Mouse (Mus musculus) neural tube, embryonic 12.5 days (tissue): ENCODE measurements at regions not wholly inside any gene's neighbourhood (a gene's known extent, or its start where the extent isn't known, plus 50 kb on each side); places are given as distances from the start of the nearest gene placed in this dataset.

Experiments used
- ATAC-seq: fragments of 200-750 bp; cut with Nextera tagmentation; 2 replicates; pipeline ENCODE4 v1.8.0; 2017; ENCODE audit warnings: low read depth, mild to moderate bottlenecking, moderate TSS enrichment, moderate library complexity; ENCODE audit not compliant: low FRiP score
- H3K27ac ChIP-seq: fragments of 300-500 bp; sonication (generic); 2 replicates; pipeline ENCODE4 v1.5.1; 2016
- H3K27me3 ChIP-seq: fragments of 300-500 bp; sonication (generic); replicated peaks from 2 replicates; pipeline ENCODE4 v1.6.1; 2016; ENCODE audit warnings: mild to moderate bottlenecking
- H3K36me3 ChIP-seq: fragments of 300-500 bp; sonication (generic); 2 replicates; pipeline ENCODE4 v1.6.1; 2016; ENCODE audit warnings: mild to moderate bottlenecking
- H3K4me1 ChIP-seq: fragments of 300-500 bp; sonication (generic); 2 replicates; pipeline ENCODE4 v1.6.1; 2016
- H3K4me2 ChIP-seq: fragments of 300-500 bp; sonication (generic); replicated peaks from 2 replicates; pipeline ENCODE4 v1.6.1; 2016; ENCODE audit warnings: mild to moderate bottlenecking
- H3K4me3 ChIP-seq: fragments of 300-500 bp; sonication (generic); 2 replicates; pipeline ENCODE4 v1.5.1; 2016
- H3K9ac ChIP-seq: fragments of 300-500 bp; sonication (generic); 2 replicates; pipeline ENCODE4 v1.6.1; 2016; ENCODE audit warnings: mild to moderate bottlenecking
- H3K9me3 ChIP-seq: fragments of 300-500 bp; sonication (generic); 2 replicates; pipeline ENCODE4 v1.6.1; 2016; ENCODE audit warnings: mild to moderate bottlenecking
- WGBS: fragments of 180-500 bp; shearing (Covaris S2); methylation state at CpG from one replicate; pipeline ENCODE4 v1.1.7; 2016; 5-methylcytosine and 5-hydroxymethylcytosine counted together

DNA sequence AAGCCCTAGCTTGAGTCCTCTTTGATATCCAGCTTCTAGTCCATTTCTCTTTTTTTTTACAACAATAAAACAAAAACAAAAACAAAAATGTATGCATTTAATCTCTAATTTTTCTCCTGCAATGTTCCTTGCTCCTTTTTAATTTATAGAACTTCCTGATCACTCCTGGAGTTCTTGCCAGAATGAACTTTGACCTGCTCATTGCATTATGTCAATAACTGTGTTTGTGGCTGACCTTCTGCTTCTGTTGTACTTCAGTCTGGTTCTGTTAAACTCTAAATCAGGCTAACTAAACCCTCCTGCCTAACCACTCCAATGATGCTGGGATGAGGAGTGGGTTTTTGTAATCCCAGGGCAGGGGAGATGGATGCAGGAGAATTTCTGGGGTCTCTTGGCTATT is 674.0 kb downstream of the Gsdmc2 start:
- no peaks in the 10 kb centered on the region for H3K4me1 ChIP-seq
- H3K9me3 ChIP-seq, result no peaks in the 10 kb centered on the region
- no peaks in the 10 kb centered on the region for H3K36me3 ChIP-seq
- H3K4me3 ChIP-seq, result no peak overlapping the region
- no peaks in the 10 kb centered on the region for H3K27me3 ChIP-seq
- H3K4me2 ChIP-seq, result no peak overlapping the region
- ATAC-seq, result no peak
- no peak overlapping the region for H3K9ac ChIP-seq
- no peak overlapping the region for H3K27ac ChIP-seq

DNA sequence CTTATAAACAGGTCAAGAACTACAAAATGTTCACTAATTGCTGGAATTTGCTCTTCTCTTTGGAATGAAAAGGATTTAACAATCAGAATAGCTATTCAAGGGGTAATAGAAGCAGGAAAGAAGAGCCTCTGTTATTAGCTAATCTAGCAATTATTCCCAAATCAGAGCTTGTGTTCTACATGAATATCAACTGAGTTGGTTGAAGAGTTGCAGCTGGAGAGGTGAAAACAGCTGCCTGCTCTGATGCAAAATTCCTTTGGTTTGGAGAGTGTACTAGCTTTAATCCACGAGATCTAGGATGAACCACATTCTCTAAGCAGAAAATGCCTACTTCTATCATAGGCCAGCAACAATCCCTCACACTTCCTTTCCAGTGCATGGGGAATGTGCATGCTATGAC is 674.8 kb downstream of the Gsdmc2 start:
- Histone ChIP-seq H3K27ac (no peak overlapping the region), H3K4me1 (no peaks in the 10 kb centered on the region), H3K9ac (no peak overlapping the region), H3K4me2 (no peak overlapping the region), H3K4me3 (no peak overlapping the region), H3K27me3 (no peaks in the 10 kb centered on the region), H3K36me3 (no peaks in the 10 kb centered on the region), H3K9me3 (no peaks in the 10 kb centered on the region)
- ATAC-seq, result no peak
- WGBS, result 64% methylated on average over 1 of the region's 1 CpGs

DNA sequence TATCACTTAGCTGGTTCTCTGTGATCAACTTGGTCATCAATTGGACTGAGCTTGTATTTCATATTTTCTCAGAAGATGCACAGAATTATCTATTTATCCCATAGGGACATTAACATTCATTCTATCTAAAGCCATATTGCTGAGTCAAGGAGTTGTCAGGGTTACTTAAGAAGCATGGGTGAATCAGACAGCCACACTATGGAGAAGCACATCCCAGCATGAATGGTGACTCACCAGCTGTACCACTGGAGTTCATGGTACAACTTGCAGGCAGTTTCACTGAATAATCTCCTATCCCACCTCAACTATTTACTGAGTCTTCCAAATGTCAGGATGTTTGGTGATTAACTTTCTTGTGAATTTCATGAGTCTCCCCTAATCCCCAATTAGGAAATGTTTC is 678.6 kb downstream of the Gsdmc2 start:
- H3K4me3 ChIP-seq, result no peak overlapping the region
- no peaks in the 10 kb centered on the region for H3K36me3 ChIP-seq
- H3K4me2 ChIP-seq, result no peak overlapping the region
- no peak overlapping the region for H3K27ac ChIP-seq
- ATAC-seq, result no peak
- H3K4me1 ChIP-seq, result no peaks in the 10 kb centered on the region
- no peak overlapping the region for H3K9ac ChIP-seq
- no peaks in the 10 kb centered on the region for H3K9me3 ChIP-seq
- no peaks in the 10 kb centered on the region for H3K27me3 ChIP-seq

DNA sequence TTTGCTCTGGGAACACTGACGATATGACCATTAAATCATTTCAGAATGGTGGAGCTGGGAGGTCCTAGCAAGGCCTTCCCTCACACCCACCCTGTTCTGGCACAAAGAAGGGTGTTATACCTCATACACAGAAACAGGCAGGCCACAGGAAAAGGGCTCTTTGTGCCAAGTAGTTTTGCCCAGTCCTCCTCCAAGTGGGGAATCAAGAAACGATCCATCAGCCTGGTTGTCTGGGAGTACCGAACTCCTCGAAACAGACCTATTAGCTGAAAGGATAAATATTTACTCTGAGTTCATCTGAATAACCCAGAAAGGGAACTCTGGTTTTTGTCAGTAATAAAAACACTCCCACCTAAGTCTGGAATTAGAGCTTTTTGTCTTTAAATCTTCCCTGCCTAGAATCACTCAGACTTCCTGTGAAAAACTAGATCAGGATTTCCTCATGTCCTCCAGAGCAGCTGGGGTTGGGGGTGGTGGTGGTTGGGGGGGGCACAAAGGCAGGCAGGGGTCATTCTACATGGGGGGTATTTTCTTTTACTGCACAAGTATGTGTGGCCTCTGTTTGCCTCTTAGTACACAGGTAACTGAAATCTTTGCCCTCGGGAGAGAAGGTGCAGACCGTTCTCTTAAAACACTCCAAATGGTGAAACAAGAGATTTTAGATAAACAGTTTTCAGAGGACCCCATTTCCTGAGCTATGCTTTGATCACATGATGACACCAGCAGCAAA is 681.3 kb downstream of the Gsdmc2 start:
- Histone ChIP-seq H3K9me3 (no peaks in the 10 kb centered on the region), H3K9ac (no peak overlapping the region), H3K4me2 (no peak overlapping the region), H3K4me1 (no peaks in the 10 kb centered on the region), H3K36me3 (no peaks in the 10 kb centered on the region), H3K27me3 (no peaks in the 10 kb centered on the region), H3K4me3 (no peak overlapping the region), H3K27ac (no peak overlapping the region)
- peak; percentile 56 for ATAC-seq
- WGBS, result 48% methylated on average over 6 of the region's 6 CpGs

DNA sequence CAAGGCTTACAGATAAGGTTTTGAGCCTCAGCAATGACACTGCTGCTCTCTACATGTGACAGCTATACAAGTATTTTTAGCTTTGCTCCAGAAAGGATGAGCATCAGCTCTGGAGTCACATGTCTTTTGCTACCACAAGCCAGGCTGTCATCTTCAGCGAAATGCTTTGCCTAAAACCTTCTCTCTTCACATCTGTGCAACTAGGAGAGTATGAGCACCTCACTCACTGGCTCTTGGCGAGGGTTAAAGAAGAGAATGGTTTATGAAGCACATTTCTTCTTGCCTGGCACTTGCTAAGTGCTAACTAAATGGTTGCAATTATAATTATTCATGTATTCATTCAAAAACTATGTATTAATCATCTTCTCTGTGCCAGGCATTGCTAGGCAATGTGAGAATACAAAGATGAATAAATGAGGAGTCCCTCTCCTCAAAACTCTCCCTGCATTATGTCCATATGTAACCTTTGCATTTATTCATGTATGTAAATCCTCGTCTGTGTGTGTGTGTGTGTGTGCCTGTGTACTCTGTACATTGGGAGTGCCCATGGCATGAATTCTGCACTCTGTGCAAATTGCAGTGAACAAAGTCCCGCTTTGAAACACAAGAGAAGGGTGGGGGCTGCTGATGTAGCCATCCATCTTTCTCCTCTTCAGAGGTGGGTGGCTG is 682.0 kb downstream of the Gsdmc2 start:
- no peak overlapping the region for H3K27ac ChIP-seq
- H3K9ac ChIP-seq, result no peak overlapping the region
- no peak overlapping the region for H3K4me2 ChIP-seq
- H3K4me3 ChIP-seq, result no peak overlapping the region
- H3K9me3 ChIP-seq, result no peaks in the 10 kb centered on the region
- WGBS, result 62% methylated on average over 4 of the region's 4 CpGs
- peak; percentile 41 for ATAC-seq
- H3K27me3 ChIP-seq, result no peaks in the 10 kb centered on the region
- H3K36me3 ChIP-seq, result no peaks in the 10 kb centered on the region
- H3K4me1 ChIP-seq, result no peaks in the 10 kb centered on the region

DNA sequence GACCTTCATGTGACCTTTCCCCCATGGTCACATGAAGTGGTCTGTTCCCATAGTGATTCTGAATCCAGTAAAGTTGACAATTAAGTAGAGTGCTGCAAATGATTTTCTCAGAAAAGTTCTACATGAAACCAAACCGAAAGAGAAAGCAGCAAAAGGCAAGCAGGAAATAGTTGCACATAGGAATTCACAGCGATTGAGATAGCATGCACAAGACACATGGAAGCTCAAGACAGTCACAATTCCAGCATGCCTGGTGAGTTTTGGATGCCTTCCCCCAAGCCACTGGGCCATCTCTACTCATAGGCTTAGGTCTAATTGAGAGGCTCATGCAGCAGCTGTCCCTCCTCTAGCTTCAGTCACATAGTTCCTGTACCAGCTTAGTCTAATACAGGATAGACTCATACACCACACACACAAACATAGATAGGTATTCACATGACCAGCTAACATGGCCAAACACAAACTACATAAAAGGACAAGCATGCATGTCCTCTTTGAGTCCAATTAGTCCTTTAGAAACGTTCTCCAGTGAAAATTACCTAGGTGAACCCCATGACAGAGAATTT is 721.8 kb downstream of the Gsdmc2 start:
- Histone ChIP-seq H3K27me3 (no peaks in the 10 kb centered on the region), H3K4me2 (no peak overlapping the region), H3K9me3 (no peaks in the 10 kb centered on the region), H3K27ac (no peak overlapping the region), H3K4me3 (no peak overlapping the region), H3K4me1 (no peaks in the 10 kb centered on the region), H3K36me3 (no peaks in the 10 kb centered on the region), H3K9ac (no peak overlapping the region)
- ATAC-seq, result no peak
- WGBS, result 86% methylated on average over 3 of the region's 3 CpGs

DNA sequence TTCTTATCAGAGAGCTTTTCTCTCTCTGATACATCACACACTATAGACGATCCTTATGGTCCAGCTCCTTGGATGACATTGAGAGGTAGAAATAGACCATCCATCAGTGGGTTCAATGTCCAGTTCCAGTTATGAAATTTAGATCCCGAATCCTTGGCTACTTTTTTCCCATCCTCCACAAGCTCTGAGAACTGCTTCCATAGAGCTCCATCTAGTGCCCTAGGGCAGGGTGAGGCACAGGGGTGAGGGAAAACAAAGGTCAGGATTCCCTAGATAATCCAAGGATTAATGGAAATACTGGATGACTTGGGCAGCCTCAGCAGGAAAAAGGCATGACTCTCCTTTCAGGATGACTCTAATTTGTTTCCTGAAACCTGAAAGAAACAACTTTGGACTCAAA is 732.1 kb downstream of the Gsdmc2 start:
- H3K27me3 ChIP-seq, result no peaks in the 10 kb centered on the region
- ATAC-seq, result no peak
- H3K4me2 ChIP-seq, result no peak overlapping the region
- H3K27ac ChIP-seq, result no peak overlapping the region
- H3K9ac ChIP-seq, result no peak overlapping the region
- no peaks in the 10 kb centered on the region for H3K9me3 ChIP-seq
- H3K4me1 ChIP-seq, result no peaks in the 10 kb centered on the region
- no peak overlapping the region for H3K4me3 ChIP-seq
- no peaks in the 10 kb centered on the region for H3K36me3 ChIP-seq
- 86% methylated on average over 2 of the region's 2 CpGs for WGBS

DNA sequence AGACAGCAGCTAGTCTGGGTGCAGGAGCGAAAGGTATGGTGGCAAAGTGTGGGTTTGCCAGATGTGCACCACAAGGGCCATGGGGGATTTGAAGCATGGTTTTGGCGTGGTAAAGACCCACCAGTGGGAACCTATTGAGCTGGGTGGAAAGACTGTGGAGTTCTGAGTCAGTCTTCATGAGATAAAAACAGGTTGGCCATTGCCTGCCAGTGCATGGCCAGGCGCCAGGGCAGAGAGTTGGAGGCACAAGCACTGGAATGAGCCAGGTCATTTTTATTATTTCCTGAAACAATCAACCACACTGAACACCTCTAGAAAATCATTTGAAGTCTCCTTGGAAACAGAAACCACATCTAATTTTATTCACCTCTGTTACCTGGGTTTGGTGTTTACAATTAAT is 744.9 kb downstream of the Gsdmc2 start:
- Histone ChIP-seq H3K27me3 (no peaks in the 10 kb centered on the region), H3K4me2 (no peak overlapping the region), H3K9me3 (no peaks in the 10 kb centered on the region), H3K4me1 (no peaks in the 10 kb centered on the region), H3K4me3 (no peak overlapping the region), H3K9ac (no peak overlapping the region), H3K27ac (no peak overlapping the region), H3K36me3 (no peaks in the 10 kb centered on the region)
- ATAC-seq, result no peak
- WGBS, result 95% methylated on average over 3 of the region's 3 CpGs

DNA sequence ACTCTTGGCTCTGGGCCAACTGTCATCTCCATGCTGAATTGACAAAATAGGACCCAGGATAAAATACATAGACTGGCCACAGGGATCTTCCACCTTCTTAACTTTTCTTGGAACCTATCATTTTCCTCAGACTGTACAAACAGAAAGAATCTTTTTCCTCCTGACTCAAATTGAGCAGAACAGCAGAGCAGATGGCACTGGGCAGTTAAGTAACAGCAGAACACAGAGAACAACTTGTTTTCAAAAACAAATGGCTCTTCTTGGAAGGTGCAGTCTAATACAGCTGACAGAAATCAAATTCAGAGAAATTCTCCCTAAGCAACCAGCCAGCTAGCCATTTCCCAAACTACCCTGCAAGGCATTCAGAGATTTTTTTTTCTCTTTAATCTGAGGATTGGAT is 763.0 kb downstream of the Gsdmc2 start:
- Histone ChIP-seq H3K27me3 (no peaks in the 10 kb centered on the region), H3K36me3 (no peaks in the 10 kb centered on the region), H3K9ac (no peak overlapping the region), H3K4me1 (no peaks in the 10 kb centered on the region), H3K4me2 (no peak overlapping the region), H3K9me3 (no peaks in the 10 kb centered on the region), H3K27ac (no peak overlapping the region), H3K4me3 (no peak overlapping the region)
- ATAC-seq, result no peak

DNA sequence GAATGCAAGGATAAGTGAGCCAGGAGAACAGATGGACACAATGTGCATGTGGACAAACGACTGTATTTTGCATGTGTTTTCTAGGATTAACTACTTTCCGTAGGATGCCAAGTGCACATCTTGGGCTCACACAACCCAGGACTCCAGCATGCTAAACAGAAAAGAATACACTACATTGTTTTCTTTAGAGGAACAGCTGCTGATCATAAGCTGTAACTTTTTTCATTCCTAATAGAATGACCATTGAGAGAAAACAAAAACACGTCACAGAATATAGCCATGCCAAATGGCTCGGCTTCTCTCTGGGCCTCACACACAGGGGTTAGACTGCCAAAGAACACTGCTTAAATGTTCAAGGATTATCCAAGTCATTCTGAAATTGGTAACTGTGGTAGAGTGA is 765.2 kb downstream of the Gsdmc2 start:
- 68% methylated on average over 4 of the region's 4 CpGs for WGBS
- no peak overlapping the region for H3K4me3 ChIP-seq
- H3K4me2 ChIP-seq, result no peak overlapping the region
- H3K4me1 ChIP-seq, result no peaks in the 10 kb centered on the region
- no peaks in the 10 kb centered on the region for H3K27me3 ChIP-seq
- H3K36me3 ChIP-seq, result no peaks in the 10 kb centered on the region
- no peak overlapping the region for H3K27ac ChIP-seq
- H3K9ac ChIP-seq, result no peak overlapping the region
- H3K9me3 ChIP-seq, result no peaks in the 10 kb centered on the region
- no peak for ATAC-seq

DNA sequence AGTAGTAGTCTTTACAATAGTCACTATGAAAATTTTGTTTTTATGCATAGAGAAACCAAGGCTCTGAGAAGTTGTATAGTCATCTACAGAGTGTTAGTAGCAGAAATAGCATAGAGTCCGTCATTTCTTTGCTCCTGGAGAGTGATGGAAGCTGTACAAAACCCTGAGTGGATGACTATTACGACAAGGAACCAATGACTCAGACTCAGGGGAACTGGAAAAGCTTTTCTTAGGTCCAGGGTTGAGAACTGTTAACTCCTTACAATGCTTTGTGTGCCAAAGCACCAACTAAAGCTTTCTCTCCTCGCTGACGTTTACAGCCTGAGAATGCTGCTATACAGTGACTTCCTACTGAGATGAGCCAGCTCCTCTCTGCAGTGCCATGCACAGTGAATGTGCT is 773.1 kb downstream of the Gsdmc2 start:
- H3K4me1 ChIP-seq, result no peaks in the 10 kb centered on the region
- H3K36me3 ChIP-seq, result no peaks in the 10 kb centered on the region
- 72% methylated on average over 4 of the region's 4 CpGs for WGBS
- H3K27me3 ChIP-seq, result no peaks in the 10 kb centered on the region
- no peak overlapping the region for H3K4me3 ChIP-seq
- no peak overlapping the region for H3K27ac ChIP-seq
- no peak overlapping the region for H3K4me2 ChIP-seq
- no peaks in the 10 kb centered on the region for H3K9me3 ChIP-seq
- no peak overlapping the region for H3K9ac ChIP-seq
- no peak for ATAC-seq

DNA sequence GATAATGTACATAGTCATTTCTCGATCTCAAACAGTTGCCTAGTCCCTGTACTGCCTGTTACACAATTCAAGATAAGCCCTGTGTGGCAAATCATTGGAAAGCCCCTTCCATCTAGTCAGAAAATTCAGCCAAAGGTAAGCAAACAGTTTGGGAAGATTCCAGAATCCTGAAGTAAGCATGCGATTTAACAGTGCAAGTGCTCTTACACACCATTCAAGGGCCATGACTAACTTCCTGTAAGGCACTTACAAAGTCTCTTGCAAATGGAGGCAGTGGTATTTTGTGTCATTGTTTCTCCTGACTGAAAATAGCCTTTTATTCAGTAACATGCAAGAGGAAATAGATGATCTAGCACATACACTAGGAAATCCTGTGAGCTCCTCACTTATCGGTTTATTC is 777.9 kb downstream of the Gsdmc2 start:
- no peak for ATAC-seq
- Histone ChIP-seq H3K9ac (no peak overlapping the region), H3K36me3 (no peaks in the 10 kb centered on the region)

DNA sequence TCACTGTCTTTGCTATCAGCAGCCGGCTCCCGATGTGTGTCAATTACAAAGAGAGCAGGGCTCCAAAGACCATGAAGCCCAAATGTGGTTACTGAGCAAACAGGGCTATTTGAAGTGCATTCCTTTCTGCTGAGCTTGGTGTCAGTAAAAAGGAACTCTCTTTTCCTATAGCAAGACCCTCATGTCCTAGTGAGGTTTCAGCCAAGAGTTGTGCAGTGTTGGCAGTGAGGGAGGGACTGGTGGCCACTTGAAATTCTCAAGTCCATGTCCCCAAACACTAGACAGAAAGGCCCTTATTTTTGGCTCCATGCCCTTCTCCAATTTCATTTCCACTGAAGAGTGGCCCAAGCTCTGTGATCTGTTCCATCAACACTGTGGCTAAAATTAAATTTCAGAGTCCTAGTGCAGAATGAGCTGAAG is 778.9 kb downstream of the Gsdmc2 start:
- H3K4me2 ChIP-seq, result no peak overlapping the region
- H3K27me3 ChIP-seq, result no peaks in the 10 kb centered on the region
- no peaks in the 10 kb centered on the region for H3K9me3 ChIP-seq
- WGBS, result 90% methylated on average over 2 of the region's 2 CpGs
- H3K36me3 ChIP-seq, result no peaks in the 10 kb centered on the region
- no peaks in the 10 kb centered on the region for H3K4me1 ChIP-seq
- no peak overlapping the region for H3K27ac ChIP-seq
- no peak overlapping the region for H3K9ac ChIP-seq
- ATAC-seq, result no peak
- H3K4me3 ChIP-seq, result no peak overlapping the region

More for the DNA sequence above, 777.9 kb downstream of the Gsdmc2 start:
- no peaks in the 10 kb centered on the region for H3K27me3 ChIP-seq
- 88% methylated on average over 3 of the region's 3 CpGs for WGBS
- no peak overlapping the region for H3K4me2 ChIP-seq
- H3K9me3 ChIP-seq, result no peaks in the 10 kb centered on the region
- no peak overlapping the region for H3K27ac ChIP-seq
- H3K4me3 ChIP-seq, result no peak overlapping the region
- no peaks in the 10 kb centered on the region for H3K4me1 ChIP-seq
